Mouse (Mus musculus) kidney, adult 2 months (tissue): ENCODE data around the gene Gemin4.

ENCODE experiments used
- CTCF ChIP-seq: fragments of 200-500 bp; conservative IDR thresholded peaks from 2 replicates; pipeline ENCODE4 v1.5.1; 2011; ENCODE audit warnings: low read depth, mild to moderate bottlenecking, control low read depth, low read length, moderate library complexity, mixed read lengths; ENCODE audit not compliant: insufficient read depth, insufficient read length
- POLR2A ChIP-seq: fragments of 200-500 bp; IDR thresholded peaks from one replicate; pipeline ENCODE4 v1.6.1; 2011; ENCODE audit warnings: low read depth, low read length, control low read depth

DNA sequence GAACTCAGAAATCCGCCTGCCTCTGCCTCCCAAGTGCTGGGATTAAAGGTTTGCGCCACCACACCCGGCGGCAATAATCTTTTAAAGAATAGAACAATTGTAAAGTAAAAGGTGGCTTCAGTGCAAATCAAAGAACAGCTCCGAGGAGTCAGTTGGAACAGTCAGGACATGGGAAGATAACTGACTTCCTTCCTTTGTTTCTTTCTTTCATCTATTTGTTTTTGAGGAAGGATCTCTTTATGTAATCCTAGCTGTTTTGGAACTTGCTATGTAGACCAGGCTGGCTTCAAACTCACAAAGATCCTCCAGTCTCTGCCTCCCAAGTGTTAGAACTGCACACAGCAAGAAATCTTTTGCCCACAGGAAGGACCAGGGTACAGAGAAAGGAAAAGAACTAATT is 7.2 kb upstream of the Gemin4 start:
- TF ChIP-seq CTCF = no peak
- TF ChIP-seq POLR2A = no peak
